Mouse (Mus musculus) layer of hippocampus, adult 18-20 months (tissue): ENCODE measurements around the gene Arpc2. TPM values are rescaled to one million over a fixed set of nuclear protein-coding genes. Genes with fewer than 3 reads are reported as not detected.

Experiments used
- DNase-seq, 2 experiments: peaks; one replicate each; pipeline ENCODE4 v3.0.0; 2022; ENCODE audit warnings: low spot score in 2 of 2
- long read RNA-seq: library from polyadenylated mRNA; stranded (forward); transcript quantifications from one replicate; pipeline ENCODE4 v2.0.0, GENCODE M21; 2021
- total RNA-seq, 2 experiments: library from RNA; stranded (reverse); gene quantifications; 2 replicates each; pipeline ENCODE4 v1.2.3; 2021

Arpc2 gene
- 100 to 1,000 TPM; 376 to 401 TPM for total RNA-seq
- long read RNA-seq, transcript Arpc2-201 (10 exons, 1,404 nt): major isoform, 458 of 538 reads
- long read RNA-seq, transcript Arpc2-203 (11 exons, 1,439 nt): minor isoform, 44 of 538 reads
- long read RNA-seq, partial matches to known transcripts: 16 of 538 reads
- long read RNA-seq, other reads (novel, unspliced or antisense): 19 of 538 reads

- DNase-seq: peak; percentile 97
Measured at GRCm38 (mm10) chr1:74235938-74236589, at the start of gene Arpc2. TSS of gene Arpc2 (plus strand) at chr1:74236084.

- DNase-seq: no peak
Measured at GRCm38 (mm10) chr1:74190471-74190870, 45.4 kb upstream of the Arpc2 start.

GRCm38 (mm10) chr1:74192711-74193110 is 43.2 kb upstream of the Arpc2 start:
- no peak for DNase-seq

GRCm38 (mm10) chr1:74194445-74194844 is 41.4 kb upstream of the Arpc2 start, which contains the start of gene Cxcr1:
TSS of gene Cxcr1 (minus strand) at chr1:74194631.
- no peak for DNase-seq

GRCm38 (mm10) chr1:74195961-74196360 is 39.9 kb upstream of the Arpc2 start:
- DNase-seq: peak in 1 of 2 experiments; percentile 32

- peak in 1 of 2 experiments; percentile 49 for DNase-seq
Measured at GRCm38 (mm10) chr1:74196621-74197419, 39.1 kb upstream of the Arpc2 start.

- DNase-seq: peak; percentile 78 to 93
Measured at GRCm38 (mm10) chr1:74197726-74198470, 38.0 kb upstream of the Arpc2 start.

- DNase-seq: peak in 1 of 2 experiments; percentile 45
Measured at GRCm38 (mm10) chr1:74199046-74199445, 36.8 kb upstream of the Arpc2 start.

- DNase-seq: no peak
Measured at GRCm38 (mm10) chr1:74201048-74201844, 34.6 kb upstream of the Arpc2 start.

GRCm38 (mm10) chr1:74203457-74203856 is 32.4 kb upstream of the Arpc2 start:
- no peak for DNase-seq

GRCm38 (mm10) chr1:74205881-74206280 is 30.0 kb upstream of the Arpc2 start:
- peak in 1 of 2 experiments; percentile 56 for DNase-seq

GRCm38 (mm10) chr1:74206642-74207041 is 29.2 kb upstream of the Arpc2 start:
- DNase-seq: no peak

GRCm38 (mm10) chr1:74207906-74208305 is 28.0 kb upstream of the Arpc2 start:
- peak; percentile 75 to 90 for DNase-seq

- DNase-seq: no peak
Measured at GRCm38 (mm10) chr1:74208941-74209340, 26.9 kb upstream of the Arpc2 start.

GRCm38 (mm10) chr1:74219922-74220321 is 16.0 kb upstream of the Arpc2 start:
- no peak for DNase-seq

GRCm38 (mm10) chr1:74227317-74227716 is 8.6 kb upstream of the Arpc2 start:
- peak; percentile 25 to 56 for DNase-seq

GRCm38 (mm10) chr1:74229942-74230341 is 5.9 kb upstream of the Arpc2 start:
- DNase-seq: no peak

GRCm38 (mm10) chr1:74230992-74231391 is 4.9 kb upstream of the Arpc2 start:
- DNase-seq: no peak

GRCm38 (mm10) chr1:74236590-74237317 is 870 bp downstream of the Arpc2 start:
- DNase-seq: no peak

GRCm38 (mm10) chr1:74237671-74238070 is 1.8 kb downstream of the Arpc2 start:
- no peak for DNase-seq
